In the genomic region with DNA sequence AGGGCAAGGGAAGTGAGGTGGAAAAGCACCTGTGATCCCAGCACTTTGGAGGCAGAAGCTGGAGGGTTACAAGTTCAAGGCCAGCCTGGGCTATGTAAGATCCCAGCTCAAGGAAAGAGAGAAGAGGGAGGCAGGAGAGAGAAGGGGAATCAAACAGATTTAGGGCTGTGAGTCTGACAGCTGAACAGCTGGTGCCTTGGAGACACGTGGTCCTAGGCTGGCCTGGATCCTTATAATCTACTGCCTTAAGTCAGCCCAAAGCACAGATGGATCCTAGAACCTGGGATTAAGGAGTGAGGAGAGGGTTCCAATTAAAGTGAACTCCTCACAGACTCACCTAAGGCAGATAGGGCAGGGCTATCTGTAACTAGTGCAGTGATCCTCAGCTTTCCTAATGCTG, we compare ENCODE assay signal across 16 mouse cellular contexts.
"Had no signal": no experiment of that assay in that cellular context is flagged by ENCODE, and none has a peak within 500 bp of the region (broad histone marks: within the 10 kb centered on the region; RNA-seq: fewer than 3 reads in every experiment).

No protein-coding gene starts in this region.

- ATAC-seq: liver, postnatal 0 days; lung, postnatal 0 days had no signal

- H3K36me3 ChIP-seq: limb, embryonic 12.5 days; limb, embryonic 15.5 days; stomach, embryonic 15.5 days had no signal

- H3K27me3 ChIP-seq: limb, embryonic 15.5 days; stomach, embryonic 15.5 days had no signal

- H3K9me3 ChIP-seq: limb, embryonic 12.5 days; limb, embryonic 15.5 days; stomach, embryonic 15.5 days had no signal

- H3K4me1 ChIP-seq: stomach, embryonic 15.5 days had no signal

- H3K4me2 ChIP-seq: limb, embryonic 12.5 days; limb, embryonic 15.5 days; liver, embryonic 11.5 days; lung, embryonic 14.5 days; stomach, embryonic 15.5 days had no signal

- H3K4me3 ChIP-seq: layer of hippocampus, adult 2 months; limb, embryonic 12.5 days; limb, embryonic 15.5 days; stomach, embryonic 15.5 days had no signal

- DNase-seq: kidney, adult 2 months; kidney, postnatal 25 days; layer of hippocampus, adult 9-11 months; left cerebral cortex, postnatal 4 days; liver, postnatal 0 days; lung, embryonic 14.5 days; thymus, postnatal 25 days had no signal

- H3K9ac ChIP-seq: limb, embryonic 12.5 days; limb, embryonic 15.5 days; liver, embryonic 14.5 days; liver, postnatal 0 days; lung, embryonic 14.5 days; stomach, embryonic 15.5 days had no signal

- H3K27ac ChIP-seq: kidney, postnatal 0 days; layer of hippocampus, adult 2 months; limb, embryonic 12.5 days; limb, embryonic 15.5 days; liver, embryonic 14.5 days; macrophage; stomach, embryonic 15.5 days had no signal
